Comparison of ENCODE assay signal across 23 mouse cellular contexts in genomic region chr3:46195184-46195583, GRCm38 (mm10).
DNase-seq lines count a peak whose midpoint lies in the region; ATAC-seq and TF ChIP-seq lines count a peak whose summit lies in the region.
"Had no signal": no experiment of that assay in that cellular context is flagged by ENCODE, and none has a peak within 500 bp of the region (broad histone marks: within the 10 kb centered on the region; RNA-seq: fewer than 3 reads in every experiment).

No protein-coding gene starts in this region.

- no peak overlapping the region for H3K4me2 ChIP-seq in kidney, embryonic 14.5 days (replicated peaks; ENCODE audit: low read depth, low read length)
- no peak overlapping the region for H3K4me2 ChIP-seq in kidney, postnatal 0 days (ENCODE audit: low read length)
- H3K4me2 ChIP-seq in limb, embryonic 13.5 days (replicated peaks) = no peak overlapping the region
- H3K4me2 ChIP-seq: embryonic facial prominence, embryonic 13.5 days; forebrain, embryonic 12.5 days; forebrain, embryonic 15.5 days; heart, embryonic 11.5 days; hindbrain, embryonic 12.5 days had no signal

- no peaks in the 10 kb centered on the region for H3K4me1 ChIP-seq in kidney, embryonic 14.5 days (ENCODE audit: control insufficient read depth, insufficient read depth, low read length)
- no peaks in the 10 kb centered on the region for H3K4me1 ChIP-seq in kidney, postnatal 0 days (replicated peaks; ENCODE audit: insufficient read depth, low read length)
- no peaks in the 10 kb centered on the region for H3K4me1 ChIP-seq in limb, embryonic 13.5 days
- H3K4me1 ChIP-seq in limb, embryonic 10.5 days = no peaks in the 10 kb centered on the region
- H3K4me1 ChIP-seq: embryonic facial prominence, embryonic 10.5 days; embryonic facial prominence, embryonic 13.5 days; forebrain, embryonic 12.5 days; forebrain, embryonic 15.5 days; hindbrain, embryonic 12.5 days had no signal

- no peak overlapping the region for H3K4me3 ChIP-seq in kidney, embryonic 14.5 days (ENCODE audit: low read length)
- H3K4me3 ChIP-seq in kidney, postnatal 0 days (replicated peaks; ENCODE audit: low read depth, low read length) = no peak overlapping the region
- no peak overlapping the region for H3K4me3 ChIP-seq in limb, embryonic 13.5 days
- no peak overlapping the region for H3K4me3 ChIP-seq in limb, embryonic 10.5 days
- H3K4me3 ChIP-seq: embryonic facial prominence, embryonic 10.5 days; embryonic facial prominence, embryonic 13.5 days; erythroblast, embryonic 14.5 days; forebrain, embryonic 12.5 days; forebrain, embryonic 15.5 days; hindbrain, embryonic 12.5 days had no signal

- ATAC-seq in kidney, embryonic 14.5 days (ENCODE audit: low FRiP score, low TSS enrichment) = 0 out of 2 replicates have a peak, but pooled peaks have one; percentile 76
- ATAC-seq in kidney, postnatal 0 days (replicated peaks; ENCODE audit: low FRiP score, low read depth) = no peak
- peak; percentile 40; the same call in 1 of the 2 replicates for ATAC-seq in limb, embryonic 13.5 days (ENCODE audit: low FRiP score, low read depth)
- ATAC-seq: activated CD4-positive, CD25-positive, alpha-beta regulatory T cell, adult 4 months; forebrain, embryonic 15.5 days had no signal

- H3K9me3 ChIP-seq in kidney, embryonic 14.5 days (ENCODE audit: control insufficient read depth, low read length) = no peaks in the 10 kb centered on the region
- no peaks in the 10 kb centered on the region for H3K9me3 ChIP-seq in kidney, postnatal 0 days (replicated peaks; ENCODE audit: low read length)
- no peaks in the 10 kb centered on the region for H3K9me3 ChIP-seq in limb, embryonic 13.5 days
- H3K9me3 ChIP-seq in limb, embryonic 10.5 days (replicated peaks) = no peaks in the 10 kb centered on the region
- H3K9me3 ChIP-seq: embryonic facial prominence, embryonic 10.5 days; embryonic facial prominence, embryonic 13.5 days; forebrain, embryonic 12.5 days; forebrain, embryonic 15.5 days; hindbrain, embryonic 12.5 days had no signal

- no peaks in the 10 kb centered on the region for H3K36me3 ChIP-seq in kidney, embryonic 14.5 days (ENCODE audit: control insufficient read depth, insufficient read depth, low read length)
- H3K36me3 ChIP-seq in kidney, postnatal 0 days (ENCODE audit: insufficient read depth, low read length) = no peaks in the 10 kb centered on the region
- H3K36me3 ChIP-seq in limb, embryonic 13.5 days = no peaks in the 10 kb centered on the region
- no peaks in the 10 kb centered on the region for H3K36me3 ChIP-seq in limb, embryonic 10.5 days
- H3K36me3 ChIP-seq: embryonic facial prominence, embryonic 10.5 days; embryonic facial prominence, embryonic 13.5 days; forebrain, embryonic 12.5 days; forebrain, embryonic 15.5 days; hindbrain, embryonic 12.5 days had no signal

- WGBS in kidney, embryonic 14.5 days = 55% methylated on average over 1 of the region's 1 CpGs
- 53% methylated on average over 1 of the region's 1 CpGs for WGBS in kidney, postnatal 0 days
- 67% methylated on average over 1 of the region's 1 CpGs for WGBS in limb, embryonic 13.5 days
- WGBS in limb, embryonic 10.5 days = 91% methylated on average over 1 of the region's 1 CpGs

- H3K9ac ChIP-seq in kidney, embryonic 14.5 days (ENCODE audit: low read depth, low read length) = no peak overlapping the region
- H3K9ac ChIP-seq in kidney, postnatal 0 days (ENCODE audit: low read depth, low read length) = no peak overlapping the region
- no peak overlapping the region for H3K9ac ChIP-seq in limb, embryonic 13.5 days
- H3K9ac ChIP-seq: embryonic facial prominence, embryonic 13.5 days; forebrain, embryonic 12.5 days; forebrain, embryonic 15.5 days; hindbrain, embryonic 12.5 days had no signal

- no peak overlapping the region for H3K27ac ChIP-seq in kidney, embryonic 14.5 days (ENCODE audit: low read depth, low read length)
- no peak overlapping the region for H3K27ac ChIP-seq in kidney, postnatal 0 days
- H3K27ac ChIP-seq in limb, embryonic 13.5 days = no peak overlapping the region
- H3K27ac ChIP-seq in limb, embryonic 10.5 days = no peak overlapping the region
- H3K27ac ChIP-seq: embryonic facial prominence, embryonic 10.5 days; embryonic facial prominence, embryonic 13.5 days; forebrain, embryonic 12.5 days; forebrain, embryonic 15.5 days; hindbrain, embryonic 12.5 days had no signal

- H3K27me3 ChIP-seq in kidney, embryonic 14.5 days (ENCODE audit: control insufficient read depth, insufficient read depth, low read length) = no peaks in the 10 kb centered on the region
- no peaks in the 10 kb centered on the region for H3K27me3 ChIP-seq in kidney, postnatal 0 days (ENCODE audit: insufficient read depth, low read length)
- H3K27me3 ChIP-seq in limb, embryonic 13.5 days = no peaks in the 10 kb centered on the region
- H3K27me3 ChIP-seq in limb, embryonic 10.5 days (ENCODE audit: low read depth, poor library complexity, severe bottlenecking) = no peaks in the 10 kb centered on the region
- H3K27me3 ChIP-seq: embryonic facial prominence, embryonic 13.5 days; forebrain, embryonic 12.5 days; forebrain, embryonic 15.5 days; hindbrain, embryonic 12.5 days had no signal

- TF ChIP-seq CTCF in kidney, postnatal 0 days (IDR thresholded peaks at IDR 0.05; ENCODE audit: low read depth) = no peak

- no peak for DNase-seq in kidney, postnatal 25 days
- DNase-seq in kidney, postnatal 0 days (ENCODE audit: low spot score) = peak; percentile 58
- no peak for DNase-seq in kidney, adult 11 months
- DNase-seq in limb, embryonic 10.5 days (ENCODE audit: low spot score) = no peak
- no peak for DNase-seq in gastrocnemius, postnatal 25 days
- DNase-seq: adrenal gland, adult 8-10 months; adrenal gland, postnatal 25 days; cerebellum, adult 11-12 months; cerebellum, adult 8-10 months; cerebellum, postnatal 10 days; cerebellum, postnatal 36 days; gastrocnemius, postnatal 10 days; heart, adult 11 months had no signal
